Mouse (Mus musculus) macrophage (primary cell): Measurements from ENCODE around the gene Pagr1b. TPM values are rescaled to one million over a fixed set of nuclear protein-coding genes. Genes with fewer than 3 reads are reported as not detected.
A peak's percentile ranks its signal among the peaks of the same experiment; 100 is the strongest.

Source experiments
- H3K27ac ChIP-seq: fragments of 350-480 bp; formaldehyde crosslinking; 2 replicates; pipeline ENCODE4 v1.9.0; 2021
- H3K36me3 ChIP-seq: fragments of 350-480 bp; formaldehyde crosslinking; 2 replicates; pipeline ENCODE4 v1.9.0; 2021; ENCODE audit errors: inconsistent target
- H3K4me3 ChIP-seq: fragments of 350-480 bp; formaldehyde crosslinking; 2 replicates; pipeline ENCODE4 v1.9.0; 2021; ENCODE audit errors: inconsistent target
- H3K79me2 ChIP-seq: fragments of 350-480 bp; formaldehyde crosslinking; 2 replicates; pipeline ENCODE4 v1.9.0; 2021; ENCODE audit errors: inconsistent target
- WGBS: methylation state at CpG from one replicate; pipeline ENCODE4 v1.1.7; 2026; ENCODE audit warnings: inconsistent platforms; ENCODE audit not compliant: missing documents; 5-methylcytosine and 5-hydroxymethylcytosine counted together
- polyA plus RNA-seq: library from polyadenylated mRNA; stranded (reverse); fragments of 250-400 nt; gene quantifications from 3 replicates; pipeline ENCODE4 v1.2.4, GENCODE M21; 2018; ENCODE audit warnings: inconsistent platforms

Pagr1b gene
- polyA plus RNA-seq, 1 experiment from 2014 or later: 5.2 TPM

- H3K4me3 ChIP-seq: no peak overlapping the region
- peaks cover 22% of the 10 kb centered on the region for H3K79me2 ChIP-seq
- 0 out of 2 replicates have a peak, but pooled peaks cover 5% of the 10 kb centered on the region for H3K36me3 ChIP-seq
- WGBS: 81% methylated on average over 9 of the region's 13 CpGs
- no peak overlapping the region for H3K27ac ChIP-seq
These were observed 7.0 kb upstream of the Pagr1b start for GRCm38 (mm10) chr7:127023272-127023691.

GRCm38 (mm10) chr7:127022528-127023271 lies 6.4 kb upstream of the Pagr1b start:
- 87% methylated on average over 7 of the region's 7 CpGs for WGBS
- H3K79me2 ChIP-seq: peaks cover 22% of the 10 kb centered on the region
- H3K36me3 ChIP-seq: 0 out of 2 replicates have a peak, but pooled peaks cover 5% of the 10 kb centered on the region
- no peak overlapping the region for H3K4me3 ChIP-seq
- H3K27ac ChIP-seq: 0 out of 2 replicates have a peak overlapping the region, but pooled peaks have one; percentile 0

GRCm38 (mm10) chr7:127021563-127022527 lies 5.6 kb upstream of the Pagr1b start:
- Histone ChIP-seq H3K4me3 (no peak overlapping the region), H3K79me2 (peaks cover 22% of the 10 kb centered on the region), H3K27ac (0 out of 2 replicates have a peak overlapping the region, but pooled peaks have one; percentile 0), H3K36me3 (0 out of 2 replicates have a peak, but pooled peaks cover 5% of the 10 kb centered on the region)
- WGBS: 49% methylated on average over 5 of the region's 5 CpGs

GRCm38 (mm10) chr7:127020901-127021562 lies 4.7 kb upstream of the Pagr1b start, which contains the start of the genes Gm42742 and Prrt2:
Gene Gm42742, minus strand, starts transcription at chr7:127021097.
Gene Prrt2, minus strand, starts transcription at chr7:127021211.
- Histone ChIP-seq H3K36me3 (0 out of 2 replicates have a peak, but pooled peaks cover 5% of the 10 kb centered on the region), H3K79me2 (peaks cover 22% of the 10 kb centered on the region), H3K27ac (no peak within 1 kb of the TSS), H3K4me3 (no peak within 1 kb of the TSS)
- WGBS: 19% methylated on average over 34 of the region's 37 CpGs

- H3K4me3 ChIP-seq: no peak overlapping the region
- 0 out of 2 replicates have a peak, but pooled peaks cover 5% of the 10 kb centered on the region for H3K36me3 ChIP-seq
- H3K79me2 ChIP-seq: peaks cover 28% of the 10 kb centered on the region
- 78% methylated on average over 5 of the region's 5 CpGs for WGBS
- H3K27ac ChIP-seq: no peak overlapping the region
These were observed 4.2 kb upstream of the Pagr1b start for GRCm38 (mm10) chr7:127020491-127020890.

- Histone ChIP-seq H3K4me3 (no peak overlapping the region), H3K79me2 (peaks cover 30% of the 10 kb centered on the region), H3K27ac (no peak overlapping the region), H3K36me3 (0 out of 2 replicates have a peak, but pooled peaks cover 5% of the 10 kb centered on the region)
- 92% methylated on average over 3 of the region's 3 CpGs for WGBS
These were observed 3.7 kb upstream of the Pagr1b start for GRCm38 (mm10) chr7:127020031-127020430.

- H3K36me3 ChIP-seq: 0 out of 2 replicates have a peak, but pooled peaks cover 5% of the 10 kb centered on the region
- H3K4me3 ChIP-seq: no peak overlapping the region
- WGBS: 84% methylated on average over 14 of the region's 14 CpGs
- peaks cover 30% of the 10 kb centered on the region for H3K79me2 ChIP-seq
- no peak overlapping the region for H3K27ac ChIP-seq
These were observed 3.1 kb upstream of the Pagr1b start for GRCm38 (mm10) chr7:127019306-127019960.

GRCm38 (mm10) chr7:127018416-127019305 lies 2.4 kb upstream of the Pagr1b start:
- H3K27ac ChIP-seq: no peak overlapping the region
- no peak overlapping the region for H3K4me3 ChIP-seq
- WGBS: 93% methylated on average over 15 of the region's 15 CpGs
- 0 out of 2 replicates have a peak, but pooled peaks cover 5% of the 10 kb centered on the region for H3K36me3 ChIP-seq
- H3K79me2 ChIP-seq: peaks cover 30% of the 10 kb centered on the region

GRCm38 (mm10) chr7:127017950-127018345 lies 1.7 kb upstream of the Pagr1b start:
- Histone ChIP-seq H3K79me2 (peaks cover 31% of the 10 kb centered on the region), H3K36me3 (0 out of 2 replicates have a peak, but pooled peaks cover 5% of the 10 kb centered on the region), H3K27ac (no peak overlapping the region), H3K4me3 (no peak overlapping the region)
- 84% methylated on average over 5 of the region's 6 CpGs for WGBS

GRCm38 (mm10) chr7:127016971-127017949 lies 976 bp upstream of the Pagr1b start, which contains the start of gene Pagr1a:
Gene Pagr1a, minus strand, starts transcription at chr7:127017352.
- WGBS: 3% methylated on average over 39 of the region's 39 CpGs
- 0 out of 2 replicates have a peak, but pooled peaks cover under 1% of the 10 kb centered on the region for H3K36me3 ChIP-seq
- peak within 1 kb of the TSS; percentile 93 for H3K27ac ChIP-seq
- H3K79me2 ChIP-seq: peaks cover 38% of the 10 kb centered on the region
- H3K4me3 ChIP-seq: peak within 1 kb of the TSS; percentile 88

GRCm38 (mm10) chr7:127016486-127016938 lies 228 bp upstream of the Pagr1b start:
- H3K4me3 ChIP-seq: peak overlapping the region; percentile 88
- WGBS: under 1% methylated on average over 22 of the region's 22 CpGs

GRCm38 (mm10) chr7:127016081-127016480 lies 203 bp downstream of the Pagr1b start:
- peak overlapping the region; percentile 93 for H3K27ac ChIP-seq
- H3K79me2 ChIP-seq: peaks cover 50% of the 10 kb centered on the region
- 6% methylated on average over 10 of the region's 10 CpGs for WGBS
- no peaks in the 10 kb centered on the region for H3K36me3 ChIP-seq
- H3K4me3 ChIP-seq: peak overlapping the region; percentile 88

More at GRCm38 (mm10) chr7:127016486-127016938, 228 bp upstream of the Pagr1b start:
- Histone ChIP-seq H3K79me2 (peaks cover 45% of the 10 kb centered on the region), H3K36me3 (no peaks in the 10 kb centered on the region), H3K27ac (peak overlapping the region; percentile 93)
